Mouse (Mus musculus): ENCODE measurements around the gene Speer4f2. TPM values are rescaled to one million over a fixed set of nuclear protein-coding genes. Genes with fewer than 3 reads are reported as not detected.

The Speer4f2 gene
- polyA plus RNA-seq, 1 experiment, result not detected

DNA sequence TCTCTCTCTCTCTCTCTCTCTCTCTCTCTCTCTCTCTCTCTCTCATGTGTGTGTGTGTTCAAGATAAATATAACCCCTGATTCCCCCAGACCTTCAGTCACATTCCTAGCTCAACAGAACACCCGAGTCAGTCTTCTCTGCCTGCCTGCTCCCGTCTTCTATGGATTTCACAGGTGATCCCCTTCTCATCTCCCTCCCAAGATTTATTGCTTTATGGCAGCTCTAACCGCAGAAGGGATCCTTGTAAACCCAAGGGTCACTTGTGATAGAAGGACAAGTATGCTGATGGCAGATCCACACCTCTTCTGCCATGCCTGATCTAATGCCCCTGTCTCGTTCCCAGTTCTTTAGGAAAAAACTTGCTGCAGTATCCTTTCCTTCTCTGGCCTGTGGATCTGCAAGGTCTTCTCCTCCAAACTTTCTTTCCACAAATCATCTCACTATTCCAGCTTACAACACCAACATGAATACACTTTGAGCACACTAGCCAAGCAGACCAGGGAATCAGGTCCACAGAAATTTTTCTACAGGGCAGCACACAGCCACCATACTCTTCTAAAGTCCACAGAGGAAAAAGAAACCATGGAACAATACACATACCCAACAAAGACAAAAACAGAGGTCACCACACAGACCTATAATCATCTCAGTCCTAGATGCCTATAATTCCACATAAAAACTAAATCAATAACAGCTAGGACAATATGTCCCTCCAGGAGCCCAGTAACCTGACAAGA is 36.1 kb downstream of the Speer4f2 start:
- TF ChIP-seq MYOD1 (IDR thresholded peaks at IDR 0.05; ENCODE audit: control insufficient read depth, insufficient read length, low read depth) (no peak), CEBPB (IDR thresholded peaks at IDR 0.05; ENCODE audit: low read depth) (no peak), USF1 (IDR thresholded peaks at IDR 0.05; ENCODE audit: low read depth) (no peak), MAX (IDR thresholded peaks at IDR 0.05) (no peak), FOSL1 (IDR thresholded peaks at IDR 0.05; ENCODE audit: insufficient read depth, low read length, poor library complexity, severe bottlenecking) (no peak), CTCF (IDR thresholded peaks at IDR 0.05; ENCODE audit: control insufficient read depth, insufficient read depth, insufficient read length) (no peak), MYOG (IDR thresholded peaks at IDR 0.05; ENCODE audit: control insufficient read depth, extremely low read depth, insufficient read length) (no peak)
- no peaks in the 10 kb centered on the region for H3K27me3 ChIP-seq (ENCODE audit: control insufficient read depth, insufficient read depth, insufficient read length)
- no peak overlapping the region for H3K4me3 ChIP-seq (ENCODE audit: insufficient read depth, poor library complexity, severe bottlenecking)
- H3K79me3 ChIP-seq (ENCODE audit: low read depth), result no peaks in the 10 kb centered on the region
- H3K79me2 ChIP-seq (ENCODE audit: control insufficient read depth, insufficient read depth), result no peaks in the 10 kb centered on the region
- no peaks in the 10 kb centered on the region for H3K36me3 ChIP-seq (ENCODE audit: control insufficient read depth, insufficient read depth)
- H3ac ChIP-seq (ENCODE audit: control insufficient read depth, insufficient read length, low read depth), result no peak overlapping the region

DNA sequence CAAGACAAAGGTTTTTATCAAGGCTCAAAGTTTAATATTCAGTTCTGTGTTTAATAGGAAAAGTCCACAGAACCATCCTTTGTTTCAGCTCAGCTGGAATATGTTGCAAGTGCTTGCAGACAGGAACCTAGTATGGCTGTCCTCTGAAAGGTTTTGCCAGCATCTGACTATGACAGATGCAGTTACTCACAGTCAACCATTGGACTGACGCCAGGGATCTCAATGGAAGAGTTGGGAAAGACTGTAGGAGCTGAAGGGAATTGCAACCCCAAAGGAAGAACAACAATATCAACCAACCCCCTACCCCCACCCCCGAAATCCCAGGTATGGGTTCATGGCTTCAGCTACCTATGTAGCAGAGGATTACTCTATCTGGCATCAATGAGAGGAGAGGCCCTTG is 44.2 kb downstream of the Speer4f2 start:
- Histone ChIP-seq H3K4me3 (ENCODE audit: insufficient read depth, poor library complexity, severe bottlenecking) (no peak overlapping the region), H3K36me3 (ENCODE audit: control insufficient read depth, insufficient read depth) (no peaks in the 10 kb centered on the region), H3K79me3 (ENCODE audit: low read depth) (no peaks in the 10 kb centered on the region), H3ac (ENCODE audit: control insufficient read depth, insufficient read length, low read depth) (no peak overlapping the region), H3K27me3 (ENCODE audit: control insufficient read depth, insufficient read depth, insufficient read length) (no peaks in the 10 kb centered on the region), H3K79me2 (ENCODE audit: control insufficient read depth, insufficient read depth) (no peaks in the 10 kb centered on the region)
- TF ChIP-seq CTCF (IDR thresholded peaks at IDR 0.05; ENCODE audit: control insufficient read depth, insufficient read depth, insufficient read length) (no peak), MYOG (IDR thresholded peaks at IDR 0.05; ENCODE audit: control insufficient read depth, extremely low read depth, insufficient read length) (no peak), CEBPB (IDR thresholded peaks at IDR 0.05; ENCODE audit: low read depth) (no peak), MYOD1 (IDR thresholded peaks at IDR 0.05; ENCODE audit: control insufficient read depth, insufficient read length, low read depth) (no peak), USF1 (IDR thresholded peaks at IDR 0.05; ENCODE audit: low read depth) (no peak), MAX (IDR thresholded peaks at IDR 0.05) (no peak), FOSL1 (IDR thresholded peaks at IDR 0.05; ENCODE audit: insufficient read depth, low read length, poor library complexity, severe bottlenecking) (no peak)

DNA sequence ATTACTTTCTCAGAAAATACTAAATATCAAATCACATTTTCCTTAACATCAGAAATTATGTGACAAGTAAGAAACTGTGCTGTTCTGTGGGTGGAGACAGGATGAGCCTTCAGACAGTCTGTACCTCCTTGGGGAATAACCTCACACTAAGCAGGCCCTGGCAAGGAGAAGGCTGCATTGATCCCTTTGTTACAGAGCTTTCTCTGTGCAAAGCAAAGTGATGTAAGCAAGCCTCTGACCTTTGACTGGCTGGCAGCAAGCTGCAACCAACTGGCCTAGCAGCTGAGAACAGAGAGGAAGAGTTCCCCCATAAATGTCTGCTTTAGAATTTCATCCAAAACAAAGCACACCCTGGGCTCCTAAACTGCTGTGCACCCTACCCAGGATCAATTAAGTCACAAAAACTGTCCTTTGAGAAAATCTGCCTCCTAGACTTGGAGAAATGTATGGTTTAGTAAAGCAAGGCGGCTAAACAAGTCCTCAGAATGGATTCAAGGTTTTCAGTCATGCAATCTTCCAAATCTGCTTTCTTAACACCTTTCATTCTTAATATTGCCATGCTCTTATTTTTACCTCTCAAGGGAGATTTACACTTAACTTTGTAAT is 46.3 kb downstream of the Speer4f2 start:
- no peaks in the 10 kb centered on the region for H3K79me2 ChIP-seq (ENCODE audit: control insufficient read depth, insufficient read depth)
- TF ChIP-seq CTCF (IDR thresholded peaks at IDR 0.05; ENCODE audit: control insufficient read depth, insufficient read depth, insufficient read length) (no peak), MYOG (IDR thresholded peaks at IDR 0.05; ENCODE audit: control insufficient read depth, extremely low read depth, insufficient read length) (no peak), MYOD1 (IDR thresholded peaks at IDR 0.05; ENCODE audit: control insufficient read depth, insufficient read length, low read depth) (no peak)
- H3K27me3 ChIP-seq (ENCODE audit: control insufficient read depth, insufficient read depth, insufficient read length), result no peaks in the 10 kb centered on the region
- H3K79me3 ChIP-seq (ENCODE audit: low read depth), result no peaks in the 10 kb centered on the region
- H3ac ChIP-seq (ENCODE audit: control insufficient read depth, insufficient read length, low read depth), result no peak overlapping the region
- no peaks in the 10 kb centered on the region for H3K36me3 ChIP-seq (ENCODE audit: control insufficient read depth, insufficient read depth)
- no peak overlapping the region for H3K4me3 ChIP-seq (ENCODE audit: insufficient read depth, poor library complexity, severe bottlenecking)

DNA sequence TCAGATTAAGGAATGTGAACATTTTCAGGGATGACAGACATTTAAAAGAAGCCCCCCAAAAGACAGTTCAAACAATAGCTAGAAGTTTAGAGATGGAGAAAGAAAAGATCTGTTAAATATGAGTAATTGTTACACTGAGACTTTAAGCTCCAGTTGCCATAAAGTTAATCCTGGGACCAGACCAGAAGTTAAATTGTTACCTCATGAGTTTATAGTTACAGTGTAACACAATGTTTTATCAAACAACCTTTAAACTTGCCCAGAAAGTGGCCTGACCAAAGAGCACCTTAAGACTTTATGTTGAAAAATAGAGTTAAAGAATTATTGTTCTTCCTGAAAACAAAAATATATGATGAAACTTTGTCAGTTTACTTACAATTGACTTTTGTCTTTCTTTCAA is 46.9 kb downstream of the Speer4f2 start:
- Histone ChIP-seq H3K4me3 (ENCODE audit: insufficient read depth, poor library complexity, severe bottlenecking) (no peak overlapping the region), H3K79me3 (ENCODE audit: low read depth) (no peaks in the 10 kb centered on the region), H3K79me2 (ENCODE audit: control insufficient read depth, insufficient read depth) (no peaks in the 10 kb centered on the region), H3K27me3 (ENCODE audit: control insufficient read depth, insufficient read depth, insufficient read length) (no peaks in the 10 kb centered on the region), H3K36me3 (ENCODE audit: control insufficient read depth, insufficient read depth) (no peaks in the 10 kb centered on the region), H3ac (ENCODE audit: control insufficient read depth, insufficient read length, low read depth) (no peak overlapping the region)
- no peak for TF ChIP-seq MYOD1 (IDR thresholded peaks at IDR 0.05; ENCODE audit: control insufficient read depth, insufficient read length, low read depth)
- no peak for TF ChIP-seq CEBPB (IDR thresholded peaks at IDR 0.05; ENCODE audit: low read depth)
- no peak for TF ChIP-seq USF1 (IDR thresholded peaks at IDR 0.05; ENCODE audit: low read depth)
- TF ChIP-seq MYOG (IDR thresholded peaks at IDR 0.05; ENCODE audit: control insufficient read depth, extremely low read depth, insufficient read length), result no peak
- TF ChIP-seq CTCF (IDR thresholded peaks at IDR 0.05; ENCODE audit: control insufficient read depth, insufficient read depth, insufficient read length), result no peak
- no peak for TF ChIP-seq MAX (IDR thresholded peaks at IDR 0.05)
- TF ChIP-seq FOSL1 (IDR thresholded peaks at IDR 0.05; ENCODE audit: insufficient read depth, low read length, poor library complexity, severe bottlenecking), result no peak

DNA sequence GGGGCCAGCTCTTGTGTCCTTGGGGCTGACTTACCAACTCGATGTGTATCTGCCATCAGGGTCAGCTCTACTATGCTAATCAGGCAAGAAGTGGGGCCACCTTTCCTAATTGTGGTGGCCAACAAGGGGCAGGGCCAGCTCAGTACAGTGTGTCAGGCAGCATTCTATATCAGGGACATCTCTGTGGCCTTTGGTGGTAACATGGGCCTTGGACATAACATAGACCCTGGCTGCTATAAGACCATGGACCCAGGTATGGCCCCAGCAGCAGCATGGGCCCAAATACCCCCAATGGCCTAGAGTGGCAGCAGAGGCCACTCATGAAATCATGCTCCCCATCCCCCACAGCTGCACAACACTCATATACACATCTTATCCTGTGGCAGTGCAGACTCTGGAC is 49.2 kb downstream of the Speer4f2 start:
- TF ChIP-seq MYOG (IDR thresholded peaks at IDR 0.05; ENCODE audit: control insufficient read depth, extremely low read depth, insufficient read length) (no peak), USF1 (IDR thresholded peaks at IDR 0.05; ENCODE audit: low read depth) (no peak), MAX (IDR thresholded peaks at IDR 0.05) (no peak), FOSL1 (IDR thresholded peaks at IDR 0.05; ENCODE audit: insufficient read depth, low read length, poor library complexity, severe bottlenecking) (no peak), CTCF (IDR thresholded peaks at IDR 0.05; ENCODE audit: control insufficient read depth, insufficient read depth, insufficient read length) (no peak), CEBPB (IDR thresholded peaks at IDR 0.05; ENCODE audit: low read depth) (no peak), MYOD1 (IDR thresholded peaks at IDR 0.05; ENCODE audit: control insufficient read depth, insufficient read length, low read depth) (no peak)
- H3K27me3 ChIP-seq (ENCODE audit: control insufficient read depth, insufficient read depth, insufficient read length), result no peaks in the 10 kb centered on the region

More for the DNA sequence above, 49.2 kb downstream of the Speer4f2 start:
- Histone ChIP-seq H3K36me3 (ENCODE audit: control insufficient read depth, insufficient read depth) (no peaks in the 10 kb centered on the region), H3K79me3 (ENCODE audit: low read depth) (no peaks in the 10 kb centered on the region), H3K79me2 (ENCODE audit: control insufficient read depth, insufficient read depth) (no peaks in the 10 kb centered on the region), H3ac (ENCODE audit: control insufficient read depth, insufficient read length, low read depth) (no peak overlapping the region), H3K4me3 (ENCODE audit: insufficient read depth, poor library complexity, severe bottlenecking) (no peak overlapping the region)
